Mouse (Mus musculus) thymus, adult 2 months (tissue): Measurements from ENCODE around the gene Arid3c. TPM values are rescaled to one million over a fixed set of nuclear protein-coding genes. Genes with fewer than 3 reads are reported as not detected.
"Not testable (repeated sequence)": the region's sequence is repeated elsewhere in the genome, so short reads cannot be mapped to it uniquely, and the experiment has no call there.

ENCODE experiments used
- DNase-seq: peaks from one replicate; pipeline ENCODE4 v3.0.0; 2021
- H3K27ac ChIP-seq: fragments of 200-500 bp; 2 replicates; pipeline ENCODE4 v1.5.1; 2012; ENCODE audit warnings: low read length, control low read depth; ENCODE audit not compliant: control insufficient read depth, insufficient read depth
- H3K27me3 ChIP-seq: fragments of 200-500 bp; 2 replicates; pipeline ENCODE4 v1.6.1; 2012; ENCODE audit warnings: mild to moderate bottlenecking, low read length, moderate library complexity, mixed read lengths; ENCODE audit not compliant: control insufficient read depth, insufficient read depth
- H3K36me3 ChIP-seq: fragments of 200-500 bp; 2 replicates; pipeline ENCODE4 v1.6.1; 2012; ENCODE audit warnings: mild to moderate bottlenecking, low read length, moderate library complexity; ENCODE audit not compliant: control insufficient read depth, insufficient read depth
- H3K4me1 ChIP-seq: fragments of 200-500 bp; replicated peaks from 2 replicates; pipeline ENCODE4 v1.6.1; 2012; ENCODE audit warnings: low read length; ENCODE audit not compliant: control insufficient read depth, insufficient read depth
- H3K4me3 ChIP-seq: fragments of 200-500 bp; 2 replicates; pipeline ENCODE4 v1.5.1; 2012; ENCODE audit warnings: mild to moderate bottlenecking, low read length, control low read depth, moderate library complexity; ENCODE audit not compliant: control insufficient read depth, insufficient read depth
- CTCF ChIP-seq: fragments of 200-500 bp; IDR thresholded peaks from 2 replicates; pipeline ENCODE4 v1.5.1; 2012; ENCODE audit warnings: mild to moderate bottlenecking, control low read depth, low read length, moderate library complexity, borderline replicate concordance; ENCODE audit not compliant: control insufficient read depth, poor library complexity, insufficient read depth; ENCODE audit errors: extremely low read depth
- WGBS: fragments of 180-500 bp; shearing (Covaris S2); methylation state at CpG from one replicate; pipeline ENCODE4 v1.1.7; 2018; 5-methylcytosine and 5-hydroxymethylcytosine counted together
- polyA plus RNA-seq: library from polyadenylated mRNA; depleted of rRNA; stranded (reverse); fragments of >200 nt; gene quantifications from 2 replicates; pipeline ENCODE4 v1.2.3, GENCODE M21; 2012

The Arid3c gene
- polyA plus RNA-seq, 1 experiment: 0.15 TPM

GRCm38 (mm10) chr4:41696930-41697841 lies 33.8 kb downstream of the Arid3c start, which contains the start of gene Cntfr:
Gene Cntfr, minus strand, starts transcription at chr4:41697089.
- WGBS: 11% methylated on average over 33 of the region's 40 CpGs
- not testable (repeated sequence) for H3K36me3 ChIP-seq, H3K27me3 ChIP-seq, H3K4me3 ChIP-seq, H3K4me1 ChIP-seq, H3K27ac ChIP-seq
- peak; percentile 57; the same call in 1 of the 2 replicates for TF ChIP-seq CTCF
- peak; percentile 79 for DNase-seq

DNA sequence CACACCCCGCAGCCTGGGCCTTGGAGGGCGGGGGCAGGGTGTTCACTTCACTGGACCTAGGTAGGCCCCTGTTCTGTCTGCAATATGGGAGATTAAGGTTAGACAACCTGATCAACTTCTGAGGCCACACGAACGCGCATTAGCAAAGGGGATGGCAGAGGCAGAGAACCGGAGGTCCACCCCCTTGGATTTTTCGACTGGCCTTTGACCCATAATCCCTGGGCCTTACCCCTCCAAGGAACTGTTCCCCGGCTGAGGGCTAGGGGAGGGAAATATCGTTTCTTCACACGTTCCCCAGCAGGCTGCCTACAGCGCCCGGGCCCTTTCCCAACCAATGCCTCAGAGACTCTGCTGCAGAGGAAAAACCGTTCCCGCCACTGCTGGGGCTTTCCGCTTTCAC lies 34.5 kb downstream of the Arid3c start:
- not testable (repeated sequence) for H3K4me3 ChIP-seq, H3K4me1 ChIP-seq, H3K36me3 ChIP-seq, DNase-seq, H3K27me3 ChIP-seq, H3K27ac ChIP-seq
- 10% methylated on average over 14 of the region's 15 CpGs for WGBS

GRCm38 (mm10) chr4:41695800-41696199 lies 35.1 kb downstream of the Arid3c start:
- H3K4me3 ChIP-seq, H3K36me3 ChIP-seq, H3K27ac ChIP-seq, H3K4me1 ChIP-seq, H3K27me3 ChIP-seq, DNase-seq: not testable (repeated sequence)
- 5% methylated on average over 21 of the region's 38 CpGs for WGBS

GRCm38 (mm10) chr4:41693511-41693910 lies 37.4 kb downstream of the Arid3c start:
- not testable (repeated sequence) for DNase-seq, H3K27me3 ChIP-seq, H3K27ac ChIP-seq, H3K4me3 ChIP-seq, H3K36me3 ChIP-seq, H3K4me1 ChIP-seq
- 14% methylated on average over 4 of the region's 4 CpGs for WGBS

- not testable (repeated sequence) for H3K27me3 ChIP-seq, H3K36me3 ChIP-seq, H3K4me1 ChIP-seq, DNase-seq, H3K27ac ChIP-seq, H3K4me3 ChIP-seq
- WGBS: no CpG with 5 or more reads among the region's 4 CpGs
These were observed 40.9 kb downstream of the Arid3c start for GRCm38 (mm10) chr4:41690014-41690413.

DNA sequence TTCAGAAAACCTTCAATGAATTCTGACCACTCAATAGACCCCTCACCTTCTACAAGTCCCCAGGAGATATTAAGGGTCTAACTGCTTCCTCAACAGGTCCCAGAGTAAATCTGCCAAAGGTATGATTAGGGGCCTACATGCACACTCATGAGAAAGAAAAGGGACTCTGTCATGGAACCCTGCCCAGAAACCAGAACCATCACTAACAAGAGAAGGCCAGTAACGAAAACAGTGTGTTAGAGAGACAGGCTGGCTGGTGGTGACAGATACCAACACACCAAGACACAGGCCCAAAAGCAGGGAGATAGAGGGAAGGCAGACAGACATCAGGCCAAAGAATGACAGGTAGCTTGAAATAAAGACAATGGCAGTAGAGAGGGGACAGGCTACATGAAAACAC lies 42.4 kb downstream of the Arid3c start:
- WGBS: 82% methylated on average over 1 of the region's 1 CpGs

GRCm38 (mm10) chr4:41685882-41686492 lies 45.0 kb downstream of the Arid3c start:
- H3K27ac ChIP-seq, H3K4me3 ChIP-seq, H3K36me3 ChIP-seq, DNase-seq, H3K27me3 ChIP-seq, H3K4me1 ChIP-seq: not testable (repeated sequence)
- WGBS: 70% methylated on average over 9 of the region's 10 CpGs

More for the DNA sequence above, 42.4 kb downstream of the Arid3c start:
- not testable (repeated sequence) for H3K27ac ChIP-seq, H3K27me3 ChIP-seq, H3K4me3 ChIP-seq, H3K4me1 ChIP-seq, DNase-seq, H3K36me3 ChIP-seq

GRCm38 (mm10) chr4:41684931-41685453 lies 46.0 kb downstream of the Arid3c start:
- 4% methylated on average over 12 of the region's 14 CpGs for WGBS
- not testable (repeated sequence) for DNase-seq

GRCm38 (mm10) chr4:41684131-41684930 lies 46.6 kb downstream of the Arid3c start:
- H3K4me1 ChIP-seq, H3K4me3 ChIP-seq, H3K36me3 ChIP-seq, DNase-seq, H3K27ac ChIP-seq, H3K27me3 ChIP-seq: not testable (repeated sequence)
- WGBS: 14% methylated on average over 27 of the region's 27 CpGs

More at GRCm38 (mm10) chr4:41684931-41685453, 46.0 kb downstream of the Arid3c start:
- not testable (repeated sequence) for H3K4me3 ChIP-seq, H3K27me3 ChIP-seq, H3K36me3 ChIP-seq, H3K27ac ChIP-seq, H3K4me1 ChIP-seq

DNA sequence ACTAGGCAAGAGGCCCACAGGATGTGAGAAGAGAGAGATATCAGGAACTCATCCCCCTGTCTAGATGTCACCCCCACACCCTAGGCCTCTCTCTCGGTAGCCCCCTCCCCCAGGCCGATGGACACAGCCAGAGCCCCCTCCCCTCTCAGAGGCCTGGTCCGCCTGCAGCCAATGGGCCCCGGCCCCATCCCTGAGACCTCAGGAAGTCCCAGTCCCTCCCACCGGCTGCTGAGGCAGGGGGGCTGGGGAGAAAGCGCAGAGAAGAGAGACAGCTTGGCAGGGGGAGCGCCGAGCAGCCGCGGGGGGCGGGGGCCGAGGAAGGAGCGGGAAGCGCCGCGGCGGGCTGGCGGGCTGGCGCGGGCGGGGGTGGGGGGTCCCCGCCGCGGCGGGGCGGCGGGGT lies 47.6 kb downstream of the Arid3c start:
- not testable (repeated sequence) for DNase-seq, H3K4me3 ChIP-seq, H3K4me1 ChIP-seq, H3K36me3 ChIP-seq, H3K27ac ChIP-seq, H3K27me3 ChIP-seq
- 10% methylated on average over 2 of the region's 27 CpGs for whole genome bisulfite sequencing
